In the genomic region with DNA sequence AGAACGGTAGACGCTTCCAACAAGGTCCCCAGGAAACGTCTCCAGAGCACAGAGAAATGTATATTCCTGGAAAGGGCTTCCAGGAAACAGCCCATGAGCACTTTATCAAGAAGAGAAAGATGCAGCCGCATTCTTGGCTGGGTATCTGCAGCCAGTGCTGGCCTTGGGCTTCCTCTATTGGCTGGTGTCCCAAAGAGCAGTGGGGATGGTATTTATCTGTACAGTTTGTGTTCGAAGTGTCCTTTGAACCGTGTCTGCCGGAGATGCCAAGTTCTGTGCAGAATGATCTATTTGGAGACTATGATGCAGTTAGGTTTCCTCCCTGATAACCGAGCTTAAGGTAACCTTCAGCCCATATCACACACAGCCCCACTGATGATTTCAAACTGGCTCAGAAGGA, we compare ENCODE assay signal across 19 mouse cellular contexts. TPM values are rescaled to one million over a fixed set of nuclear protein-coding genes. Genes with fewer than 3 reads are reported as not detected.
A peak's percentile ranks its signal among the peaks of the same experiment; 100 is the strongest.
DNase-seq lines count a peak whose midpoint lies in the region; ATAC-seq lines count a peak whose summit lies in the region.
"Had no signal": no experiment of that assay in that cellular context is flagged by ENCODE, and none has a peak within 500 bp of the region (broad histone marks: within the 10 kb centered on the region; RNA-seq: fewer than 3 reads in every experiment).

No protein-coding gene starts in this region.

- H3K36me3 ChIP-seq in heart, embryonic 16.5 days (ENCODE audit: control insufficient read depth, insufficient read depth) = no peaks in the 10 kb centered on the region
- H3K36me3 ChIP-seq: embryonic facial prominence, embryonic 13.5 days; midbrain, embryonic 13.5 days had no signal

- no peak overlapping the region; the same call in 1 of the 2 replicates for H3K27ac ChIP-seq in heart, embryonic 16.5 days (ENCODE audit: low read length)
- H3K27ac ChIP-seq: embryonic facial prominence, embryonic 13.5 days; hindbrain, embryonic 14.5 days; midbrain, embryonic 13.5 days had no signal

- intact Hi-C loops in left cerebral cortex, postnatal 4 days (cut with DNase I) = no loop called here
- intact Hi-C loops in left cerebral cortex, postnatal 10 days (cut with DNase I) = no loop called here

- ATAC-seq in heart, embryonic 16.5 days (replicated peaks; ENCODE audit: extremely low read depth, insufficient read depth, low FRiP score) = peak; percentile 69; the same call in 1 of the 2 replicates
- ATAC-seq: activated CD4-positive, CD25-positive, alpha-beta regulatory T cell, adult 4 months; intestine, embryonic 16.5 days; liver, postnatal 0 days; midbrain, embryonic 13.5 days; Patski had no signal

- no peak for DNase-seq in heart, adult 8-10 months (ENCODE audit: low spot score)
- peak; percentile 62 for DNase-seq in left cerebral cortex, postnatal 4 days
- no peak for DNase-seq in left cerebral cortex, postnatal 10 days (ENCODE audit: extremely low spot score in 1 of 2, low spot score in 2 of 2)
- peak; percentile 79 for DNase-seq in testis, postnatal 14 days (ENCODE audit: low spot score)
- DNase-seq in testis, postnatal 10 days (ENCODE audit: low spot score) = no peak
- no peak for DNase-seq in adipocyte (ENCODE audit: low spot score)
- DNase-seq: cerebellum, adult 18-20 months; layer of hippocampus, adult 9-11 months; liver, postnatal 0 days; spleen, adult 18-20 months had no signal

- H3K9ac ChIP-seq in heart, embryonic 16.5 days (ENCODE audit: low read length) = no peak overlapping the region
- H3K9ac ChIP-seq: embryonic facial prominence, embryonic 13.5 days; hindbrain, embryonic 14.5 days; liver, postnatal 0 days; midbrain, embryonic 13.5 days had no signal

- H3K9me3 ChIP-seq in heart, embryonic 16.5 days (replicated peaks; ENCODE audit: control insufficient read depth, low read length) = no peaks in the 10 kb centered on the region
- H3K9me3 ChIP-seq: embryonic facial prominence, embryonic 13.5 days; midbrain, embryonic 13.5 days had no signal

- peaks cover 4% of the 10 kb centered on the region; the same call in 1 of the 2 replicates for H3K4me1 ChIP-seq in heart, embryonic 16.5 days (ENCODE audit: control insufficient read depth, insufficient read depth, low read length)

- WGBS in heart, embryonic 16.5 days = 37% methylated on average over 8 of the region's 8 CpGs

- H3K4me3 ChIP-seq in heart, embryonic 16.5 days (ENCODE audit: low read length) = no peak overlapping the region
- H3K4me3 ChIP-seq: embryonic facial prominence, embryonic 13.5 days; midbrain, embryonic 13.5 days had no signal

- H3K4me2 ChIP-seq in heart, embryonic 16.5 days (ENCODE audit: low read depth, low read length) = no peak overlapping the region
- H3K4me2 ChIP-seq: embryonic facial prominence, embryonic 13.5 days; hindbrain, embryonic 14.5 days; midbrain, embryonic 13.5 days had no signal

- H3K27me3 ChIP-seq in heart, embryonic 16.5 days (ENCODE audit: control insufficient read depth, insufficient read depth, low read length) = no peaks in the 10 kb centered on the region
- H3K27me3 ChIP-seq: embryonic facial prominence, embryonic 13.5 days; midbrain, embryonic 13.5 days had no signal

RNA-seq across cellular contexts. Expression of gene Chst8, which starts 43.0 kb away (rescaled TPM):
- polyA plus RNA-seq in heart, embryonic 16.5 days (2015; fragmentation: Nextera tagmentation; extraction: Ambion mirVana) = 0.75 and 1.2 TPM in 2 replicates
- total RNA-seq in heart, adult 8-10 months (2022) = not detected
- total RNA-seq in left cerebral cortex, postnatal 4 days (2021) = 10 to 100 TPM; 13.4 to 14.4 TPM
- 10 to 100 TPM; 16.8 to 17.6 TPM for total RNA-seq in left cerebral cortex, postnatal 10 days (2021)
- total RNA-seq: megakaryocyte progenitor cell, adult 5-6 weeks; neutrophil, adult 5-6 weeks had no signal
- polyA plus RNA-seq: activated CD4-positive, CD25-positive, alpha-beta regulatory T cell, adult 4 months had no signal

Comparison
In these comparisons a context has a peak if more than half of its experiments do, and no peak if none do; other contexts are left out.
1. DNase-seq: peak in left cerebral cortex, postnatal 4 days (single experiment) and testis, postnatal 14 days (single experiment); none in heart, adult 8-10 months (single experiment), left cerebral cortex, postnatal 10 days (0 of 2), testis, postnatal 10 days (single experiment) and adipocyte (single experiment).
2. RNA of gene Chst8, which starts 43.0 kb away (total RNA-seq): 16.8 to 17.6 TPM in left cerebral cortex, postnatal 10 days and 13.4 to 14.4 TPM in left cerebral cortex, postnatal 4 days; not detected in heart, adult 8-10 months; every median in the first group is over 10 times any median in the second.